Mouse (Mus musculus): Measurements from ENCODE around the gene Pcolce2.

Pcolce2 gene

GRCm38 (mm10) chr9:95705371-95705770 is 68.0 kb downstream of the Pcolce2 start:
- DNase-seq (ENCODE audit: low read depth, low spot score): no peak

GRCm38 (mm10) chr9:95708943-95709342 is 71.5 kb downstream of the Pcolce2 start:
- DNase-seq (ENCODE audit: low read depth, low spot score): no peak

- no peak for DNase-seq (ENCODE audit: low read depth, low spot score)
Observed at GRCm38 (mm10) chr9:95712574-95712973, 75.2 kb downstream of the Pcolce2 start.

GRCm38 (mm10) chr9:95736238-95736637 is 98.8 kb downstream of the Pcolce2 start:
- no peak for DNase-seq (ENCODE audit: low read depth, low spot score)

GRCm38 (mm10) chr9:95744845-95745613 is 107.6 kb downstream of the Pcolce2 start:
- DNase-seq (ENCODE audit: low read depth, low spot score): no peak

GRCm38 (mm10) chr9:95747298-95747697 is 109.9 kb downstream of the Pcolce2 start:
- DNase-seq (ENCODE audit: low read depth, low spot score): no peak
